7 mouse cellular contexts compared by ENCODE assay signal in genomic region chr19:6979486-6980380, GRCm38 (mm10). TPM values are rescaled to one million over a fixed set of nuclear protein-coding genes. Genes with fewer than 3 reads are reported as not detected.
DNase-seq lines count a peak whose midpoint lies in the region; ATAC-seq and TF ChIP-seq lines count a peak whose summit lies in the region.

No protein-coding gene starts in this region.

- H3K4me2 ChIP-seq in intestine, postnatal 0 days (replicated peaks; ENCODE audit: low read depth): peak overlapping the region; percentile 75
- peak overlapping the region; percentile 74 for H3K4me2 ChIP-seq in midbrain, embryonic 12.5 days (replicated peaks)

- peak; percentile 100 for DNase-seq in adrenal gland, postnatal 10 days
- DNase-seq in embryonic facial prominence, embryonic 10.5 days (ENCODE audit: low spot score): peak; percentile 100
- DNase-seq in gonadal fat pad, adult 2 months (ENCODE audit: low read depth): peak; percentile 92
- DNase-seq in left cerebral cortex, postnatal 4 days: peak; percentile 100

- intact Hi-C loops in left cerebral cortex, postnatal 4 days (cut with DNase I): no loop called here

- TF ChIP-seq CTCF in intestine, postnatal 0 days (IDR thresholded peaks at IDR 0.05; ENCODE audit: low read depth): peak; percentile 86
- peak; percentile 89 for TF ChIP-seq CTCF in small intestine, adult 2 months (IDR thresholded peaks at IDR 0.05; ENCODE audit: extremely low read depth, insufficient read length, insufficient replicate concordance, low read depth, low read length)

- peaks cover 52% of the 10 kb centered on the region for H3K4me1 ChIP-seq in embryonic facial prominence, embryonic 10.5 days
- H3K4me1 ChIP-seq in intestine, postnatal 0 days (replicated peaks; ENCODE audit: control insufficient read depth, insufficient read depth, low read length): no peaks in the 10 kb centered on the region
- H3K4me1 ChIP-seq in midbrain, embryonic 12.5 days: peaks cover 46% of the 10 kb centered on the region
- H3K4me1 ChIP-seq in small intestine, adult 2 months (ENCODE audit: control insufficient read depth, insufficient read depth, insufficient read length, low read length): peaks cover 15% of the 10 kb centered on the region

- under 1% methylated on average over 59 of the region's 59 CpGs for WGBS in embryonic facial prominence, embryonic 10.5 days
- WGBS in intestine, postnatal 0 days: under 1% methylated on average over 57 of the region's 59 CpGs
- WGBS in midbrain, embryonic 12.5 days: 1% methylated on average over 58 of the region's 59 CpGs
- WGBS in small intestine, adult 2 months: under 1% methylated on average over 59 of the region's 59 CpGs

- H3K36me3 ChIP-seq in embryonic facial prominence, embryonic 10.5 days (replicated peaks): peaks cover 63% of the 10 kb centered on the region
- H3K36me3 ChIP-seq in intestine, postnatal 0 days (ENCODE audit: control insufficient read depth, insufficient read depth): peaks cover 12% of the 10 kb centered on the region; the same call in 1 of the 2 replicates
- H3K36me3 ChIP-seq in midbrain, embryonic 12.5 days: peaks cover 38% of the 10 kb centered on the region
- H3K36me3 ChIP-seq in small intestine, adult 2 months (ENCODE audit: control insufficient read depth, insufficient read depth, low read length): peaks cover 11% of the 10 kb centered on the region

- H3K9ac ChIP-seq in intestine, postnatal 0 days (ENCODE audit: low read depth, low read length): peak overlapping the region; percentile 71
- peak overlapping the region; percentile 69 for H3K9ac ChIP-seq in midbrain, embryonic 12.5 days (replicated peaks)

- no peaks in the 10 kb centered on the region for H3K27me3 ChIP-seq in embryonic facial prominence, embryonic 10.5 days (replicated peaks; ENCODE audit: low read depth, poor library complexity, severe bottlenecking)
- no peaks in the 10 kb centered on the region for H3K27me3 ChIP-seq in intestine, postnatal 0 days (replicated peaks; ENCODE audit: control insufficient read depth, insufficient read depth, low read length)
- H3K27me3 ChIP-seq in midbrain, embryonic 12.5 days: no peaks in the 10 kb centered on the region
- H3K27me3 ChIP-seq in small intestine, adult 2 months (ENCODE audit: control insufficient read depth, insufficient read depth, low read length): no peaks in the 10 kb centered on the region

- peak; percentile 89 for ATAC-seq in intestine, postnatal 0 days
- peak; percentile 86 for ATAC-seq in midbrain, embryonic 12.5 days (ENCODE audit: low FRiP score, low read depth)

- TF ChIP-seq POLR2A in small intestine, adult 2 months (IDR thresholded peaks at IDR 0.05; ENCODE audit: low read depth, low read length): no peak; the same call in 1 of the 2 replicates

- H3K9me3 ChIP-seq in embryonic facial prominence, embryonic 10.5 days: no peaks in the 10 kb centered on the region
- no peaks in the 10 kb centered on the region for H3K9me3 ChIP-seq in intestine, postnatal 0 days (ENCODE audit: control insufficient read depth)
- no peaks in the 10 kb centered on the region for H3K9me3 ChIP-seq in midbrain, embryonic 12.5 days

- peak overlapping the region; percentile 98 for H3K27ac ChIP-seq in embryonic facial prominence, embryonic 10.5 days (replicated peaks)
- H3K27ac ChIP-seq in intestine, postnatal 0 days (ENCODE audit: low read depth, low read length): peak overlapping the region; percentile 76
- H3K27ac ChIP-seq in midbrain, embryonic 12.5 days (replicated peaks): peak overlapping the region; percentile 95
- peak overlapping the region; percentile 81 for H3K27ac ChIP-seq in small intestine, adult 2 months (ENCODE audit: insufficient read depth, low read depth, low read length)

- H3K4me3 ChIP-seq in embryonic facial prominence, embryonic 10.5 days: peak overlapping the region; percentile 92
- H3K4me3 ChIP-seq in intestine, postnatal 0 days (ENCODE audit: low read depth, low read length): peak overlapping the region; percentile 72
- H3K4me3 ChIP-seq in midbrain, embryonic 12.5 days: peak overlapping the region; percentile 74
- H3K4me3 ChIP-seq in small intestine, adult 2 months (ENCODE audit: low read depth, low read length): peak overlapping the region; percentile 67

RNA-seq across cellular contexts. Expression of gene Fkbp2, which starts 0.6 kb away (rescaled TPM):
- 10 to 100 TPM; 70.7 to 71.4 TPM for total RNA-seq in adrenal gland, postnatal 10 days (2021)
- polyA plus RNA-seq in embryonic facial prominence, embryonic 10.5 days (2016; fragmentation: Nextera tagmentation; extraction: Ambion mirVana): 100.0 and 101 TPM in 2 replicates
- polyA plus RNA-seq in gonadal fat pad, adult 2 months (2012; rRNA removed): 80.5 and 126 TPM in 2 replicates
- polyA plus RNA-seq in intestine, postnatal 0 days (2015; fragmentation: Nextera tagmentation; extraction: Ambion mirVana): 135 and 142 TPM in 2 replicates
- total RNA-seq in left cerebral cortex, postnatal 4 days (2021): 10 to 100 TPM; 43.7 to 44.4 TPM
- polyA plus RNA-seq in midbrain, embryonic 12.5 days (2016; fragmentation: Nextera tagmentation; extraction: Ambion mirVana): 80.3 and 83.9 TPM in 2 replicates
- polyA plus RNA-seq in small intestine, adult 2 months (2012; rRNA removed): 23.0 and 47.9 TPM in 2 replicates

RNA-seq across cellular contexts. Expression of gene Plcb3, which starts 3.5 kb away (rescaled TPM):
- total RNA-seq in adrenal gland, postnatal 10 days (2021): 10 to 100 TPM; 45.7 to 63.5 TPM
- polyA plus RNA-seq in embryonic facial prominence, embryonic 10.5 days (2016; fragmentation: Nextera tagmentation; extraction: Ambion mirVana): 32.8 and 37.0 TPM in 2 replicates
- 63.4 and 74.5 TPM in 2 replicates for polyA plus RNA-seq in gonadal fat pad, adult 2 months (2012; rRNA removed)
- 107 and 123 TPM in 2 replicates for polyA plus RNA-seq in intestine, postnatal 0 days (2015; fragmentation: Nextera tagmentation; extraction: Ambion mirVana)
- total RNA-seq in left cerebral cortex, postnatal 4 days (2021): 10 to 100 TPM; 13.7 to 15.1 TPM
- polyA plus RNA-seq in midbrain, embryonic 12.5 days (2016; fragmentation: Nextera tagmentation; extraction: Ambion mirVana): 21.6 and 22.5 TPM in 2 replicates
- 200 and 595 TPM in 2 replicates for polyA plus RNA-seq in small intestine, adult 2 months (2012; rRNA removed)

RNA-seq across cellular contexts. Expression of gene Ppp1r14b, which starts 5.0 kb away (rescaled TPM):
- total RNA-seq in adrenal gland, postnatal 10 days (2021): 100 to 1,000 TPM; 289 to 333 TPM
- 217 and 235 TPM in 2 replicates for polyA plus RNA-seq in embryonic facial prominence, embryonic 10.5 days (2016; fragmentation: Nextera tagmentation; extraction: Ambion mirVana)
- polyA plus RNA-seq in gonadal fat pad, adult 2 months (2012; rRNA removed): 69.4 and 78.5 TPM in 2 replicates
- polyA plus RNA-seq in intestine, postnatal 0 days (2015; fragmentation: Nextera tagmentation; extraction: Ambion mirVana): 102 and 105 TPM in 2 replicates
- total RNA-seq in left cerebral cortex, postnatal 4 days (2021): 100 to 1,000 TPM; 335 to 369 TPM
- 265 and 314 TPM in 2 replicates for polyA plus RNA-seq in midbrain, embryonic 12.5 days (2016; fragmentation: Nextera tagmentation; extraction: Ambion mirVana)
- 44.2 and 100 TPM in 2 replicates for polyA plus RNA-seq in small intestine, adult 2 months (2012; rRNA removed)

RNA-seq across cellular contexts. Expression of gene Vegfb, which starts 7.7 kb away (rescaled TPM):
- total RNA-seq in adrenal gland, postnatal 10 days (2021): 100 to 1,000 TPM; 110 to 139 TPM
- 36.0 and 36.9 TPM in 2 replicates for polyA plus RNA-seq in embryonic facial prominence, embryonic 10.5 days (2016; fragmentation: Nextera tagmentation; extraction: Ambion mirVana)
- 62.4 and 80.9 TPM in 2 replicates for polyA plus RNA-seq in gonadal fat pad, adult 2 months (2012; rRNA removed)
- polyA plus RNA-seq in intestine, postnatal 0 days (2015; fragmentation: Nextera tagmentation; extraction: Ambion mirVana): 23.2 and 25.2 TPM in 2 replicates
- total RNA-seq in left cerebral cortex, postnatal 4 days (2021): 10 to 100 TPM; 74.4 to 80.7 TPM
- polyA plus RNA-seq in midbrain, embryonic 12.5 days (2016; fragmentation: Nextera tagmentation; extraction: Ambion mirVana): 34.3 and 35.0 TPM in 2 replicates
- 19.8 and 20.4 TPM in 2 replicates for polyA plus RNA-seq in small intestine, adult 2 months (2012; rRNA removed)

RNA-seq across cellular contexts. Expression of gene Dnajc4, which starts 12.6 kb away (rescaled TPM):
- 10 to 100 TPM; 46.0 to 58.5 TPM for total RNA-seq in adrenal gland, postnatal 10 days (2021)
- 18.1 and 18.2 TPM in 2 replicates for polyA plus RNA-seq in embryonic facial prominence, embryonic 10.5 days (2016; fragmentation: Nextera tagmentation; extraction: Ambion mirVana)
- 65.3 and 68.7 TPM in 2 replicates for polyA plus RNA-seq in gonadal fat pad, adult 2 months (2012; rRNA removed)
- 32.3 and 35.1 TPM in 2 replicates for polyA plus RNA-seq in intestine, postnatal 0 days (2015; fragmentation: Nextera tagmentation; extraction: Ambion mirVana)
- 10 to 100 TPM; 14.0 to 17.7 TPM for total RNA-seq in left cerebral cortex, postnatal 4 days (2021)
- 21.2 and 23.2 TPM in 2 replicates for polyA plus RNA-seq in midbrain, embryonic 12.5 days (2016; fragmentation: Nextera tagmentation; extraction: Ambion mirVana)
- 34.1 and 53.4 TPM in 2 replicates for polyA plus RNA-seq in small intestine, adult 2 months (2012; rRNA removed)

Comparison
In these comparisons a context has a peak if more than half of its experiments do, and no peak if none do; other contexts are left out.
1. Peak in every context shown above with its lines: DNase-seq, ATAC-seq, H3K4me3 ChIP-seq and H3K27ac ChIP-seq.